Mouse (Mus musculus): ENCODE results near the gene Mvk.

The Mvk gene

DNA sequence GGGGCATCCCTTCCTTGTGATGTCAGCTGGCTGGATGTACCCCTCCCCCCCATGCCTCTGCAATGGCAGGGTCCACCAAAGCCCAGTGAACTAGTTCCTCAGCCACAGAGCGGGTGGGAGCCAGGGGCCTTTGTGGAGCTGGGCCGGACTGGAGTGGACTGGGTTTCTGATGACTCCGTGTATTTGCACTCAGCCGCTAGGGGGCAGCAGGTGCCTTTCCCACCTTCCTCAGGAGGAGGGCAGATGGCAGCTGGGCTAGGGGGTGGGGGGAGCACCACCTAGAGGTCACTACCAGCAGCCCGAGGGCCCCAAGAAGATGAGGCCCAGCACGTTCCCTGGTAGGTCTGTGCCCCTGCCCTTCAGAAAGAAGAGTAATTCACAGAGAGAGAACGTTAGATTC is 17.2 kb downstream of the Mvk start:
- peak; percentile 92 to 93 for DNase-seq

DNA sequence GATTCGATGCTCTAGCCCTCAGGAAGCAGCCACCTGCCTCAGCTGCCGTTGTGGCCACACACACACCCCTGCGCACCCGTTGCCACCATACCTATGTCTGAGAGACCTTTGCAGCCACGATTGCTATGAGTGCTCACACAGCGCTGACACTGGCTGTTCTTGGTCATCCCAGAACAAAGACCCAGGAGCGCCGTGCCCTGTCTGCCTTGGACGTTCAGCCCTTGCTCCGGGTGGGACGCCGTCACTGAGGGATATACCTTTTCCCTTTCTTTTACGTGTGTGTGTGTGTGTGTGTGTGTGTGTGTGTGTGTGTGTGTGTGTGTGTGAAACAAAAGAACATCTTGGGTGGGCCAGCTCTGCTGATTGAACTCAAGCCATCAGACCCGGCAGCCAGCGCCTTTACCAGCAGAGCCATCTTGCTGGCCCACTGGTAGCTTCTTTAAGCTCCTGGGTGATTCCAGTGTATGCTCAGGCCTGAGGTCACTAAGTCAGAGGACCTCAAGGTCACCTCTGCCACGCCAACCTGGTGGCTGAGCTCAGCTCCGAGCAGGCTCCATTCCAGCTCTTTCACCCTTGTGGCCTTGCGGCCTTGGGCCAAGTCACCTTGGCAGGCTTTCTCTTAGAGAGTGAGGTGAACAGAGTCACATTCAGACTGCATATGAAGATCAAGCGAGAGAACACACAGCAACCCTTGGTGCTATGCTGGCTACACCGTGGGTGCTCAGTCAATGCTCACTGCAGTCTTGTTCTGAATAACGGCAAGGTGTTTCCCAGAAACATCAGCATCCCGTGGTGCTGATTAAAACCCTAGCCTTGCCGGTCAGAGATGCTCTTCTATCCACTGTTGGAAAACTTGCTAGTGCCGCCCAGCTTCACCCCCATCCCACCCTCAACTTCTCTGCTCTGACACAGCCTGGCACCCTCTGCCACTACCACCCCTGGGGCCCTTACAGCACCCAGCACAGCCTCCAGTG is 18.3 kb downstream of the Mvk start:
- DNase-seq, result no peak

DNA sequence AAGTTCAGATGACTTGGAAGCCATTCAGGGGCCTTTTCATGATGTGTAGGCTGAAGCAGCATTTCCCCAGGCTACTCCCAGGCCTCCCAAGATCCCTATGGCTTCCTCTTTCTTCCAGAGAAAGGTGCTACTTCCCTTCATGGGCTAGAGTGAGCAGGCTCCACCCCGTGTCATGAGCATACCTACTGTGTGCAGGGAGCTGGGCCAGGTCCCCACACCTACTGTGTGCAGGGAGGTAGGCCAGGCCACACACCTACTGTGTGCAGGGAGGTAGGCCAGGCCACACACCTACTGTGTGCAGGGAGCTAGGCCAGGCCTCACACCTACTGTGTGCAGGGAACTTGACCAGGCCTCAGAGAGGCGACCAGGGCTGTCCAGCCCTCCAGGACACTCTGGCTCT is 20.5 kb downstream of the Mvk start:
- DNase-seq, result no peak

DNA sequence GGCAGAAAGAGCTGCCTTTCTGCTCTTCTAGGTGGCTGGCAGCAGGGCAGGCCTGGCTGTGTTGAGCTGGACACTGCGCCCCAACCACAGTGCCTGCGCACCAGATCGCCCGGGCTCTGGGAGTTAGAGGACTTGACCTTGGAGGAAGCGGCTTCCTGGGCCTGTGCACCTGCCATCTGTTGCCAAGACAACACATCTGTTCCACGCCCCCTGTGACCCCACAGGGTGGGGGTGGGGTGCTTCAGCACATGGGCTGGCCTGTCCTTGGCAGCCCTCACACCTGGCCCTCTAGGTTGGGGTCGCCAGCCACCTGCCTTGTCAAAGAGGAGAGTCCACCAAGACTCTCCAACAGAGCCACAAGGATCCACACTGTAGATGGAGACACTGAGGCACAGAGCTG is 21.6 kb downstream of the Mvk start:
- DNase-seq, result peak in 1 of 2 experiments; percentile 37

DNA sequence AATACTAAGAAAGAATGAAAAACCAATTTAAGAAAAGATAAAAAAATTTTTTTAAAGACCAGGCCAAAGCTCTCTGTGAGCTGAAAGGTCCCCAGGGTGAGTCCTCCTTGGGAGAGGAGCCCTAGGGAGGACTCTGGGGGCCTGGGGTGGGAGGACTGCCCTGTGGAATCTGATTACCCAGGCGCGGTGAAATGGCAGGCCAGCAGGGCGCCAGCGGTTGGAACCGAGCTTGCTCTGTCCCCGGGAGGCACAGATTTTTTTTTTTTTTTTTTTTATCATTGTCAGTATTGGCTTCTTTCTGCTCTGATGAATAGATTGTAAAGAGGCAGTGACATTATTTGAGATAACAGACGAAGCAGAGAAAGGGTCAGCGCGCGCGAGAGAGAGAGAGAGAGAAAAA is 22.9 kb downstream of the Mvk start:
- DNase-seq, result no peak

DNA sequence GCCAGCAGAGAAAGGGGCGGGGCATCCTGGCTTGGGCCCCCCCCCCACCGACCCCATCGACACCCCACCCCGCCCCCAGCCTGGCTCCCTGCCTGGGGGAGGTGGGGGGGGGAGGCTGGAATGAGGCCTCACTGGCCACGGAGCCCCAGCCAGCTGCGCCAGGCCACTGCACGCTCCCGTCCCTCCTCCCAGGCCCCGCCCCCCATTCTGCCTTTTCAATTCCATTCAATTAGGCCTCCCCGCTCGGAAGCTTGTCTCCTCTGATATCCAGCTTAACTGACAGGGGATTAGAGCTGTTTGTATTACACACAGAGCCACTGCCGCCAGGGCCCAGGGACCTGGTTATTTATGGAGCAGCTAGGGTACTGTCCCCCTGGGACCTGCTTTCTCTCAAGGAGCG is 23.4 kb downstream of the Mvk start:
- DNase-seq, result peak; percentile 88 to 92

DNA sequence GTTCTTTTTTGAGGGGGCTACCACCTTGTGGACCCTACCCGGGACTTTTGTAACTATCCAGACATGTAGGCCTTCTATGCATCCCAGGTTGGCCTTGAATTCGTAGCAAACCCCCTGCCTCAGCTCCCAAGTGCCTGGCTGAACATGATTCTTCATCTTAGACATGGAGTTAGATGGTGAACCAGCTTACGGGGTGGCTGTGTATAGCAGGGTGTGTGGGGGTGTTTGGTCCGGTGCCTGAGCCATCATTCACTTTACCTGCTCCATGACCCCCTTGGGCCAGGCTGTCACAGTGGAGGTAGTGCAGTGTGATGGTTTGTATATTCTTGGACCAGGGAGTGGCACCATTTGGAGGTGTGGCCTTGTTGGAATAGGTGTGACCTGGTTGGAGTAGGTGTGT is 23.9 kb downstream of the Mvk start:
- DNase-seq, result no peak

DNA sequence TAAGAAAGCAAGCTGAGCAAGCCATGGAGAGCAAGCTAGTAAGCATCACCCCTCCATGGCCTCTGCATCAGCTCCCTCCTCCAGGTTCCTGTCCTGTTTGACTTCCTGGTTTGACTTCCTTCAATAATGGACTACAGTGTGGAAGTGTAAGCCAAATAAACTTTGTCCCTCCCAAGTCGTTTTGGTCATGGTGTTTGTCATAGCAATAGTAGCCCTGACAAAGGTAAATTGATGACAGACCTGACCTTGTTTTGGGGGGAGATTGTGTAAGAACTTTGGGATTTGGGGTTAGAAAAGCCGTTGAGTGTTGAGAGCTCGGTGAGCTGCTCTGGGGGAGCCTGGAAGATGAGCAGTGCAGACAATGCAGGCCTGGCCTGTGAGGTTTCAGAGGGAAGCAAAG is 26.3 kb downstream of the Mvk start:
- DNase-seq, result no peak

DNA sequence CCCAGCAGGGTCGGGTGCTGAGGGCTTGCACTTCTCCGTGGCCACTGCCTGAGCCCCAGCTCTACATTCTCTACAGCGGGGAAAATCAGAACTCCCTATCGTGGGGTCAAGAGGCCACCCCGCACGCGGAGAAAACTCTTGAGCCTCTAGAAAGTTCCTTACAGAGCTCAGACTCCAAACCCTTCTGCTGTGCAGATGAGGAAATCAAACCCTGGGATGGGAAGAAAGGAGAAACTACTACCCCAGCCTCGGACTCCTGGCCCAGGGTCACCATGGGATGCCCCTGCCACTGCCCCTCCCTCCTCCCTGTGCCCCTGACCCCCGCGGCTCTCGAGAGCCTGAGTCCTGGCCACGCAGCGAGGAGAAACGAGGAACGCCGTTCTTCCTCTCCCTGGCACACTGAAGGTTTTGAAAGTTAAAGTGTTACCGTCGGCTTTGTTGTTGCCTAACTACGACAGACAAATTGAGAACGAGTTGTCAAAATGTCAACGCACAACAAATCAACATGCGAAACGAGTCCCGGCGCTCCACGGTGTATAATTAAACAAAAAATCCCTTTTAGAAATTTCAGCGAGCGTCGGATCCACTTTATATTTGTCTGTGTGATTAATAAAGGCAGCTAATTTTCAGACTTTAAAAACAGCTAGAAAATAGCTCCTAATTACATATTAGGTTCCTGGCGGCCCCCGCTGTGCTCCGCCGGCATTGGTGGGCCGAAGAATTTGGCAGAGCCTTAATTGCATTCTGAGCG is 30.8 kb downstream of the Mvk start:
- no peak for DNase-seq

DNA sequence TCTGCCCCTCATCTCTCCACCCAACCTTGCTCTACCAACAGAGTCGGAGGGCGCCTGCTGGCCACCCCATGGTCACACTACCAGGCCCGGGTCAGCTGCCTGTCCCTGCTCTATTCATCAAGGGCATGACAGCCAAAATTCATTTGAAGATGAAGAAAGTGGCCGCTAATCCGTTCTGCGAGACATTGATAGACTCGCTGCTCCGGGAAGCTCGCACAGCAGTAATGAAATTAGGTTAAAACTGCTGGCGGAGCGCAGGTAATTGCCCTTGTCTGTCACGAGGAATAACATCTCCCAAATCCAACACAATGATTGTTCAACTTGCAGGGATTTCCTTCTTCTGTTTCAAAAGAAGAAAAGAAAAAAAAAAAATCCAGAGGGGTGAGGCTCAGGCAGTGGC is 34.2 kb downstream of the Mvk start:
- no peak for DNase-seq

DNA sequence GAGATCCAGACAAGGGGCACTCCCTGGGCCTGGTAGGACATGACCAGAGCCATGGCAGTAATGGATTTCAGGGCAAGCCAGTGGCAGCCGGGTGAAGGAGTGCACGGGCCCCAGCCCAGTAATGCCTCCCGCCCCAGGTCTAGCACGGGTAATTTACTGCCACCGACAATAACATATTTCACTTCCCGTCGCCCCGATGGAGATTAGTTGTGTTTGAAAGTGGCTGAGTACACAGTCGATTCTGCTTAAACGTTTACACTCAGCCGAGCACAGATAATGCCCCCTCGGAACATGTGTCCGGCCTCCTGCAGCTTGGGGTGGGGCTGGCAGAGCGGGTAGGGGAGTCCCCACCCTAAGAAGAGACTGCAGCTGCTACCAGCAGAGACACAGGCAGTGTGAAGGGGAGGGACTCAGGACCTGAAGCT is 38.5 kb downstream of the Mvk start:
- no peak for DNase-seq

DNA sequence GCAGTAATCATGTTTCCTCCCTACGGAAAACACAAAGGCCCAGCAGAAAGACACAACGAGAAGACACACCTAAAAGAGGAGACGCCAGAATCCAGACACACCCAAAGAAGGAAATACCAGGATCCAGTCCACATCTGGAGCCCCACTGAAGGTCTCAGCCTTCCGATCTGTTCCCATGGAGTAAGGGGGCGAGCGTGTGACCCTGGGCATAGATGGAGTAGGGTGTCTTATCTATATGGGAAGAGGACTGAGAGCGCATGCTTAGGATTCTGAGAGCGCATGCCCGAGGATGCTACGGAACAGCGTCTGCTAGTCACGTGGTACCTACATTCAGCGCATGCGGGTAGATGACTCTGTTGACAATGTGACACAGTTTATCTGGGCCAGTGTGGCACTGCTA is 41.6 kb downstream of the Mvk start:
- DNase-seq, result no peak

DNA sequence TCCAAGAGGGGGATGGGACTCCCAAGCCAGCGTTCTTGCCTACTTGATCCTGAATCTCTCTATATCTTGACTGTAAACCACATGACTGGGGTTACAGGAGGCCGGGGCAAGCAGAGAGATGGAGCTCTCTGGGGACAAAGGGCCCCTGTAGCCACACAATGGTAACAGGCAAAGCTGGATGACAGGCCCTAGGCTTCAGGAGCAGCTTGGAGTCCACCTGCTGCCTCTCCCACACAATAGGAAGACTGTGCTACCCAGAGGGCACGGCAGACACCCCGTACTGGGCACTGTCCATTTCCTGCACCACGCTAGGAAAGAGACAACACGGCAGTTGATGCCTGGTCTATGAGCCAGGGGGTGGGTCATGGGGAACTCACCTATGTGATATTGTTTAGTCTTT is 45.5 kb downstream of the Mvk start:
- no peak for DNase-seq

DNA sequence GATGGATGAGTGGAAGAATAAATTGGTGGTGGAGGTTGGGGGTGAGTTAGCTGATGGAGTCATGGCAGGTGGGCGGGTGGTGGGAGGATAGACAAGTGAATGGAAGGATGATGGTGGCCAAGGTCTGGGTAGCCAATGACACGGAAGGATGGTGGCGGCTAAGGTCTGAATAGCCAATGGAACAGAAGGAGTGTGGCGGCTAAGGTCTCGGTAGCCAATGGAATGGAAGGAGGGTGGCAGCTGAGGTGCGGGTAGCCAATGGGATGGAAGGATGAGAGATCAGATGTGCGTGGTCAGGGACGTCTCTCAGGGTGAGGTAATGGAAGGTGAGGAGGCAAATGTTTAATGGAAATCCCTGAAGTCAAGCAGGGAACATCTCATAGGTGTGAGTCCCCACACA is 46.2 kb downstream of the Mvk start:
- DNase-seq, result no peak

DNA sequence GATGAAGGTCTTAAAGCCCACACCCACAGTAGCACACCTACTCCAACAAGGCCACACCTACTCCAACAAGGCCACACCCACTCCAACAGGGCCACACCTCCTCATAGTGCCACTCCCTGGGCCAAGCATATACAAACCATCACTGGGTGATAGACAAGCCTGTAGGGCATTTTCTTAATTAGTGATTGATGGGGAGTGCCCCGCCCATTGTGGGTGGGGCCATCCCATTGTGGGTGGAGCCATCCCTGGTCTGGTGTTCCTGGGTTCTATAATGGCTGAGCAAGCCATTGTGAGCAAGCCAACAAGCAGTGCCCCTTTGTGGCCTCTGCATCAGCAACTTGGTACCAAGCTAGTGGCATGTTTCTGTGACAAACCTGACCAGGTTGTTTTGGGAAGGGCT is 50.7 kb downstream of the Mvk start:
- DNase-seq, result no peak

DNA sequence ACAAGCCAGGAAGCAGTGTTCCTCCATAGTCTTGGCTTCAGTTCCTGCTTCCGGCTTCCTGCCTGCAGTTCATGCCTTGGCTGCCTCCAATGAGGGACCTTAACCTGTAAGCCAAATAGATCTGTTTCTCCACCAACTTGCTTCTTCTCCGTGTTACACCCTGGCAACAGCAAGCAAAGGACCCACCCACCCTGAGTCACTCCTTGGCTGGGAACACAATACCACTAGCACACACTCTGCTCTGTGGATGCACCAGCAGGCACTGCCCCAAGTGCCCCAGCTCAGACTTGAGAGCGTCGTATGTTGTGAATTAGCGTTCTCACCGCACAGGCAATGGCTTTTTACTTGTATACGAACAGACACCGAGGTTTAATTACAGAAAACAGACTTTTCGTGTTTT is 57.2 kb downstream of the Mvk start:
- no peak for DNase-seq

DNA sequence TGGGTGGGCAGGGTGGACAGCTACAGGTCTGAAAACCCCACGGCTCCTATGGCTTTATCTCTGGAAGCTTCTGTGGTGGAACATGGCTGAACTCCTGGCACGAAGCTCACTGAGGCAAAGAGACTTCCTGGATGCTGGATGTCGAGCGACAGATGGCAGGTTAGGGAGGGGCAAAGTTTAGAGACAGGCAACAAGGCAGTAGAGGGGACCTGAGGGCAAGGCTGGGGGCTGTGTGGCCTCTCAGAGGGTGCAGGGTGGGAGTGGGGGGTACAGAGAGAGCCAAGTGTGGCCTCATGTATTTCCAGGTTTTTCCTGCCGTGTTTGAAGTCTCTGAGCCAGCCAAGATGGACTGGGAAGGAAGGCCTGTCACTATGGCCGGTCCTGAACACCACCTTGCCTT is 60.8 kb downstream of the Mvk start:
- no peak for DNase-seq

DNA sequence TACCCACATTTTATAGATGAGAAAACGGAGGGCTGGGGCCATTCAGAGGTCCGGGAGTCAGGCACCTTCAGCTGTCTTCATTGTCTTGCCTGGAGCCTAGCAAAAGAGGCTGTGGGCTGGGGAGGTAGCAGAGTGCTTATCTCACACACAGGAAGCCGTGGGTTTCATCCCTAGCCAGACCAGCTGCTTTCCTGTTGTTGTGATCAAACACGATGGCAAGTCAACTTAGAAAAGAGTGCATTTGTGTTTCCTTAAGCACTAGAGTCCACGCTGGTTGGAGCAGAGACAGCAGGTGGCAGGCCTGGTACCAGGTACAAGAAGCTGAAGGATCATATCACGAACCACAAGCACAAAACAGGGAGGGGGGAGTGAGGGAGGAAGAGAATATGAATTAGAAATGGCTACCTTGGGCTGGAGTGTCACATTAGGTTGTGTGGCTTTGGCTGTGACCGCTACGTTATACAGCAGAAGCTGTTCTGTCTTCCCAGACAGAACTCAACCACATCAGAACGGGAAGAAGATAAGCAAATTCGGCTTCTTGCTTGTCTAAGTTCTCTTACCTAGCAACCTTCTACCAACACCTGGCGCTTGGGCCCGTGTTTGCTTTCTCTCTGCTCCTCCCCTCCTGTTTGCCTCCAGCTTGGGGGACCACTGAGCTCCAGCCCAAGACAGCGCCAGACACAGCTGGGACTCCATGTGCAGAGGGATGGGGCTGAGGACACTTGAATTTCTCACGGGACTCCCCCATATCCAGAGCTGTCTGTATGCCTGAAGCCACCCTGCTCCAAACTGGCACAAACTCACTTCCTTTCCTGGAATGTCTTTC is 61.4 kb downstream of the Mvk start:
- DNase-seq, result no peak

DNA sequence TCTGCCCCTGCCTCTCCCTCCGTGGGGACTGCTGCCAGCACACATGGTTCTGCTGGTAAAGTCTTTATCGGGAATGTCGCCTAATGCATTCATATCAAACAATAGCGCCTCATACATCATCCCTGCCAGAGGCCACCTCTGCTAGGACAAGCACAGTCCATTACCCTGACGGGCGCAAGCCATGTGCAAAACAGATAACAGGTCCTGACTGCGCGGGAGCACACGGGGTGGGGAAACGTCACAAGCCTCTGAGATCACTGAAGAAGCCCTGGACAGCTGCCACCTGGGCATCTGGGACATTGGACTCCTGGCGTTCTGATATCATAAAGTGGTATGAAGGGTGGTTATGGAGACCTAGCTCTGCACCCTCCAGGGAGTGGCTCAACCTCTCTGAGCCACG is 63.3 kb downstream of the Mvk start:
- DNase-seq, result no peak

DNA sequence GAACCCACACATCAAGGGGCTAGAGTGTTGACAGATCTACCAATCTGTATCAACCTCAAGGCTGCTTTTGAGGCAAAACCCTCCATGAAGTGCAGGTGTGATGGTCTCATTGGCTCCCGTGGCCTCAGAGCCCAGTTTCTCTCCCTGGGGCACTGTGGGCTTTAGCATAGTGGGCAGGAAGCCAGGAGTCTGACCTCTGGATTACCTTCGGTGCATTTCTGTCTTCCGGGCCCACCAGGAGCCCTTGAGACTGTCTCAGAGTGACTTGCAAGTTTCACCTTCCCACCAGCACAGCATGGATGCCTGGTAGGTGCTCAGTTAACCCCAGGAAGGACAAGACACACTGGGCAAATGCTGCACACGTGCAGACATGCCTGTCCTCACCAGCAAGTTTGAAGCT is 63.9 kb downstream of the Mvk start:
- peak; percentile 32 for DNase-seq

DNA sequence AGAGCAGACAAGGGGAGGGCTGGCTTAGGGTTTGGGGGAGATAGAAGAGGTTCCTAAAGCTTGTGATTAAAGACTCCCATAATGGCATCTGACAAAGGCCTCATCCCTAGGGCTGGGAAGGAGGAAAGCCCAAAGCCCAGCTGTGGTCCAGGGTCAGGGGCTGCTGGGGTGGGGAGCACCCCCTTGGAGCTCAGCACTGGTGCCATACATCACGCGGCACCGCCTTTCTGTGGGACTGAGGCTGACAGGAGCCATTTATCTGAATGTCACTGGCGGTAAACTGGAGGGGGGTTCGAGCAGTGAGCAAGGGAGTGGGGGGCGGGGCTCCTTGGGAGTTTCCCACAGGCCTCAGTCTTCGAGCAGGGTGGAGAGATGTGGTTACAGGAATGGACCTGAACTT is 65.4 kb downstream of the Mvk start:
- DNase-seq, result no peak
